Mouse (Mus musculus): ENCODE measurements around the gene Hlcs.
A peak's percentile ranks its signal among the peaks of the same experiment; 100 is the strongest.

Hlcs gene

DNA sequence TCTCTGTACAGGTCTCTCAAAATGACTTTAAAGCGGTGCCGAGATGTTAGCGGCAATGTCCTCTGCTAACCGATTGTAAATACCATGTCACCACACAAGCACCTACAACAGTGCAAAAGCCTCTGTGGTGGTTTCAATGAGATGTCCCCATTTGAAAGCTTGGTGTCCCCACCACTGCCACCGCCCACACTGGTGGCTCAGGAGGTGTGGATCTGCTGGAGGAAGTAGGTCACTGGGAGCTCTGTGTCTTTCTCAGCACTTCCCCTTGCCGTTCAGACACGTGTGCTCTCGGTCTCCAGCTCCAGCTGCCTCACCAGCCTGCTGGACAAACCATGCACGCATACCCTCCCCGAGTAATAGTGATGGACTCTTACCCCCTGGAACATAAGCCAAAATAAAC lies 72.2 kb downstream of the Hlcs start:
- DNase-seq, result no peak

DNA sequence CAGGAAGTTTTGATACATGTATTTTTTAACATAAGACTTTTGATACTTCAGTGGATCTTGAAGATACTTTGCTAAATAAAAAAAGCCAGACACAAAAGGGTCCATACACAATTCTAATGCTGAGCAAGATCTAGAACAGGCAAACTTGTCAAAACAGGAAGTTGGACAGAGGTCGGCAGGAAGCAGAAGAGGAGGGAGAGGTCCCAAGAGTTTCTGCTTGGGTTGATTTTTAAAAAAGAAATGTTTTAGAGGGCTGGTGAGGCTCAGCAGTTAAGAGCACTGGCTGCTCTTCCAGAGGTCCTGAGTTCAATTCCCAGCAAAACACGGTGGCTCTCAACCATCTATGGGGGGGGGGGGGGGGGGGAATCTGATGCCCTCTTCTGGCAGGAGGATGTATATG lies 73.2 kb downstream of the Hlcs start:
- no peak for DNase-seq

DNA sequence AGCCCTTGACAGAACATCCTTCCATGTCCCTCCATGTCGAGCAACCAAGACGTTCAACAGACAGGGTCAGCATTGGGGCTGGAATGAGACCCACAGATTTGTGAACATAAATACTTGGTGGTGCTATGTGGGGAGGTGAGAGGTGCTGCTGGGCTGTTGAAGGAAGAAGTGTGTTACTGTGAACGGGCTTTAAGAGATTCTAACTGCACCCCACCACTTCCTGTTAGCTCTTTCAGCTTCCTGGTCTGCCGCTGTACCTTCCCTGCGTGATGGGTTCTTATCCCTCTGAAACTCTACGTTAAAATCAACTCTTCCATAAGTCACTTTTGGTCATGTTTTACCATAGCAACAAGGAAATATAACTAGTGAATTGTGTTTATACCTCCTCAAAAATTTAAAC lies 73.8 kb downstream of the Hlcs start:
- DNase-seq, result no peak

DNA sequence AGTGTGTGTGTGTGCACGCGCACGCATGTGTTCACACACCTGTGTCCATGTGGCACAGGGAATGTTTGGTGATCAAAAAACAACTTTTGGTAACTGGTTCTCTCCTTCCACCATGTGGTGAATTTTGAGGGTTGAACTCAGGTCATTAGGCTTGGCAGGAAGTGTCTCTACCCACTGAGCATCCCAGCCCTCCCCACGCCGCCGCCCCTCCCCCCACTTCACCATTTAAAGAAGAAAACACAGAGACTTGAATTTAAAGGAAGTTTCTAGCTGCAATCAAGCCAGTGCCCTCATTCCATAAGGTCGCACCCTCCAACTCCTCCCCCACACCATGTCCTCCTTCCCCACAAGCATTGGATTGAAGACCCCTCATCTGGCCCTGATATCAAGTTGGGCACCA lies 74.2 kb downstream of the Hlcs start:
- DNase-seq, result no peak

DNA sequence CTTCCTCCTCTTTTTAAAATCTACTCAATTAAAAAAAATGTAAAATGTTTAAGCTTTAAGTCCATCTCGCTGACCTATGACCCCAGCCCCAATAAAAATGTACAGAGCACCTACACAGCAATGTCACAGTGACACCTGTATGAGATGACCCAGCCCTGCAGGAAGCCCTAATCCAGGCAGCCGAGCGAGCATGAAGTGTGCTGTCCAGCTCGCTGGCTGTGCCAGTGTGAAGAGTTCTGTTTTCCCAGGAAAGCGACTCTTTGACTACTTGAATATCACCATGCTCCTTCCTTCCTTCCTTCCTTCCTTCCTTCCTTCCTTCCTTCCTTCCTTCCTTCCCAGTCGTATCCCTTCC lies 76.3 kb downstream of the Hlcs start:
- no peak for DNase-seq

DNA sequence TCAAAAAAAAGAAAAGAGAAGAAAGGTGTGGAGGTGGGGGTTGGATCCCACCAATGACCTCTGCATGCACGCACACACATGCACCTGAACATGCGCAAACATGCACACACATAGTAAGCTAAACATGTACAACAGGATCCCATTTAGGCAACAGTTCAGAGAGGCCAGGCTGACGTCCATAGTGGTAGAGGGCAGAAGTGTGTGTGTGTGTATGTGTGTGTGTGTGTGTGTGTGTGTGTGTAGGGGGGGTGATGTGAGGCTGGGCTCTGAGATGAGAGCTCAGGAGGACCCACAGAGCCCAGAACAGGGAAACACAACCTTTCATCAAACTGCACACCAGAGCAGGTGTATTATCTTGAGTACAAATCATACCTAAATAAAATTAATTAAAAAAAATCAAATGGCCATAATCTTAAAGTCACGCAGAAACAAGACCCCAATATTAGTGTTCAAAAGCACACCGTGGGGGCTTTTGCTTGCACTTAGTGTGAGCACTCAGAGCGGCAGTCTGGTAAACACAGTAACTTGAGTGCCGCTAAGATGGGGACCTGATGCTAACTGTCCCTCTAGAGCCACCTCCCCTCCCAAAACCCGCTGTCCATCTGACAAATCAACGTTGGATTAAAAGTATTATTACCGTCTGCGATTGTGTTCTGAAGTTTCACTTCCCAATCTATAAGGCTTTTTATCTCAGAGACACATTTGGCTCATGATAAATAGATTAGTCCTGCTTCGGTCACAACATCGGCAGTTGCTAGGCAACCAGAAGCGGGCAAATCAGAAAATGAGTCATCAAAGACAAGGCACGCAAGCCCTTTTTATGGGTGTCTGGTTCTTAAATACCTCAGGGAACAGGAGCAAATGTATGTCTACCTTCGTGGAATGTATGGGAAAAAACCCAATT lies 76.9 kb downstream of the Hlcs start:
- no peak for DNase-seq

DNA sequence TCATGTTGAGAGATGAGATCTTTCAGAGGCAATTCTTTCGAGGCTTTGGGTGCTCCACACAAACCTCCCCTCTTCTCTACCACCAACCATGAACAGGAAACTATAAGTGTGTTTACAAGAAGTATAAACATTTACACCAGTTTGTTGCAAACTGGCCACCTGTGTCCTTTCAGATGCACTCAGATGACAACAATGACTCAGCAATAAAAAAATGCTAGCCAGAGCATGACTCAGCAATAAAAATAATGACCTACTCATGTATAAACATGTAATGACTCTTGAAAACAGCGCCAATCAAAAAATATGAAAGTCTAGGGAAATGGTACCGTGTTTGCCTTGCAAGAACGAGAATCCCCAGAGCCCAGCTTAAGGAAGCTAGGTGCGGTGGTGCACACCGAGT lies 77.7 kb downstream of the Hlcs start:
- DNase-seq, result no peak

DNA sequence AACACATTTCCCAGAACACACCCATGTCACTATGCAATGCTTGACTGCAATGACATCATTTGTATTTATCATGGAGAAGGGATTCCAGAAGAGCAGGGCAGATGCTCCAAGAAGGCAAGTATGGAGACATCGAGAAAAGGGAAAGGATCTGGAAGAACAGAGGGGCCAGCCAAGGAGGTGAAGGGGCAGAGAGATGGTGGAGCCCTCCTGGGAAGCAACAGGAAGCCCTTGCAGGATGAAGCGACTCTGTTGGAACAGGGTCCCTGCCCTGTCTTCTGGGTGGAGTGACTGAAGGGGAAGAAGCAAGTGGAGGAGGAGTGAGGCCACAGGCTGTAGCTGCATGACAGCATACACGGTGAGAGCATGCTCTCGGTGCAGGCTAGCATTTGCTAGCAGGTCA lies 79.2 kb downstream of the Hlcs start:
- DNase-seq, result no peak

DNA sequence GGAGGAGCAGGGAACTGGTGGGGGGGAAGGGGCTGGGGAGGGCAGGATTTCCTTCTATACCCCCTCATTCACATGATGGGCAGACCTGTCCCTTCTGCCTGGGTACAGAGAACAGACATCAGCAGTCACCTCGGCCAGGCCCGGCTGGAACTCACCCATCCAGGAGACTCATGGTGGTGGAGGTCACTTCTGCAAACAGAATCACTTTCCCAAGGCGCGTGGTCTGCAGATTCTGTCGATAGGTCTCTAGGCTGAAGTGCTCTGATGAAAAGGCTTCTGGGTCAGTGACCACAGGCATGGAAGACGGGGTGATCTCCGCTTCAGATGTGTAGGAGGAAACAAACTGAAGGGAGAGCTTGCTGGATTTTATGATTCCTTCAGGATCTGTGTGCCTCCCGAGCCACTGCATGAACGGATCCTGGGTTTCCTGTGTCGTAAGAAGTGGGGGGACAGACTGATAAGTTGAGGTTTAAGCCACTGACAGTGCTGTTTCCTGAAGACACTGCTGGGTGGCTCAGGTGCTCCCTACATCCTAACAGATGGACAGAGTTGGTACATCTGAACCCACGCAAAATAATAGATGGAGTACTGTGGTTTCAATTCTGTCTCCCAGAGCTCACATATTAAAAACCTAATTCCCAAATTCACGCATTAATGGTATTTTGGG lies 82.3 kb downstream of the Hlcs start:
- no peak for DNase-seq

DNA sequence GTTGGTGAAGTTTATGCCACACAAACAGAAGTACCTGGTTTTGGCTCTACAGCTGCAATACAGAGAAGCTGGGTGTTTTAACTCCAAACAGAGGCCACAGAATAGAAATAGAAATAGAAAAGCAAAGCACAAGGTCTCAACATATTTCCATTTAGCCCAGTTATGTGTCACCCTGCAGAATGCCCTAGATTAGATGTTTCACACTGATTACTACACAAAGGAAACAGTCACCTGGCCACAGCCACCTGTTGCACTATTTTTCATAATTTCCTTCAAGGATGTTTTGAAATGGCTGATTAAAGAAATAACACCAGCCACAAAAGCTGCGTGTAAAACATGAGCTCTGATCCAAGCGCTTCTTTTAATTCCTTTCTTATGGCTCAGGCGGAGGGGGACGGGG lies 82.9 kb downstream of the Hlcs start:
- DNase-seq, result no peak

DNA sequence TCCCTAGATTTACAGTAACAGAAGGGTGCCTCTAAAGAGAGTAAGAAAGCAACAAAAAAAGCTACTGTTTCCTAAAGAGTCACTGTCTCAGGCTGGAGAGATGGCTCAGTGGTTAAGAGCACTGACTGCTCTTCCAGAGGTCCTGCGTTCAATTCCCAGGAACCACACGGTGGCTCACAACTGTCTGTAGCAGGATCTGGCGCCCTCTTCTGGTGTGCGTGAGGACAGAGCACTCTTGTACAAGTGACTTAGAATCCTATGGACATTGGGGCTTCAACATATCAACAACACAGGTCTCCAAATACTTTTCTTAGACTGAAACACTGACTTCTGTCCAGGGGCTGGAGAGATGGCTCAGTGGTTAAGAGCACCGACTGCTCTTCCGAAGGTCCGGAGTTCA lies 83.5 kb downstream of the Hlcs start:
- DNase-seq, result no peak

DNA sequence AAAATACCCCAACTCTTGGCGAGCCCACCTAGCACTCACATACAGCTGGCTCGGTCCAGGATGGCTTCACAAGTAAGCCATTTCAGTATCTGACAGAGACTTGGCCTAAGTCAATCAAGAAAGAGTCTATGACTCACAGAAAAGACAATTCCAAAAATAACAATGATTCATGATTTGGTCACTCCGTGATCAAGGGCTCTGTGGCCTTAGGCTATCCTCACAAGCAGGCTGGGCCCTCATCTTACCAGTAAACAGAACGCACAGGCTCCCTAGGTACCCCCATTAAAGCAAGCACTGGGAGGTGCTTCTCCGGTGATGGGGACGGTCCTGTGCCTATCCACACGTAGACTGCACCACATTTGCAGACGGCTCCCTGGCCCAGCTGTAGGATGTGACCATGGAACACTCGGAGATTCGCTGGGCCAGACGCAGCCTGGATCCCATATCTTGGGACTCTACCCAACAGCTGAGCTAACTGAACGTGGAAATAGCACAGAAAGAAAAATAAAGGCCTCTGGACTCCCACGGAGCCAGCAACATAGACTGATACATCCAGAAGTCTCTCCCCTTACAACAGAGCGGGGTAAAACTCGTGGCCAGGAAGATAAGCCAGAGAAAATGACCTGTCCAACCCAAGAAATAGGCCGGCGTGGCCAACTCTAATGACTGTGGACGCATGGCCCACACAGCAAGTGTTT lies 84.4 kb downstream of the Hlcs start:
- no peak for DNase-seq

DNA sequence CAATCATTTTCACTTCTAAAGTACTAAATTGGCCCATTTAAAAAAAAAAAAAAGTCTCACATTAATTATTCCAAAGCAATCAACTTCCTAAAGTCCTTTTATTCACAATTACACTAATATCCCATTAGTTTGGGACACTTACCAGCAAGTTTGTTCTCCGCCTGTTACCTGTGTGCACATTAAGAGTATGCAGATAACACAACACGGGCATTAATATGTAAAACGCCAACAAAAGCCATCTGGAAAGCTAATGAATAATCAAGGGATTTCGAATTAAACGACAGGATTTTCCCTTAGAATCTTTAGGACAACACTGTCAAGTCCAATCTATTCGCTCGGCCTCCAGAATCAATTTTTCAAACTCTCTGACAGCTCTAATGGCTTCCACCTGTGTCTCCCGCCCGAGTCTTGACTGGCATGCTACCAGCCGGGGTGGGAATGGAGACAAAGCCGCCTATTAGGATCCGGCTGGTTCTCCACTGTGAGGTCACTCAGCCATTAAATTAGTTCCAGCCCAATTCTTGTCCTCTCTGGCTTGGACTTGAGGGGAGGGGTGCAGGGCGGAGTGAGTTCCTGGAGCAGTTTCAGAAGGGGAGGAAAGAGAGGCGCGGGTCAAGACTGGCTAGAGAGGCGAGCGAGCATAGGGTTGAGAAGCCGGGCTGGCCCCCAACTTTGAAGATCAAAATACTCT lies 85.9 kb downstream of the Hlcs start:
- DNase-seq, result peak; percentile 75

DNA sequence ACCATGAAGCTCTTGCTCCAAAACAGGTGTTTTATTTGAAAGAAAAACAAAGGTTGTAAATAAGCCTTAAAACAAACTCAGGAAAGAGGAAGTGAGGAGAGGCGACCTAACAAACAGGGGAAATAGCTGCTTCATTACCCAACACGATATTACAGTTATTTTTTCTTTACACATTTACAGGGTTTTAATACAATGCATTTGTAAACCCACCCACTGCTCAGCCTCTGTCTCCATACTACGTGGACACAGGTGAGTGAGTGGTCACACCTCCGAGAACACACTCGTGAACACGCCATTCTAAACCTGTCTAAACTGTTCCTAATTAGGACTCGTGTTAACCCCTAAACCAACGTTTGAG lies 90.0 kb downstream of the Hlcs start:
- DNase-seq, result no peak

DNA sequence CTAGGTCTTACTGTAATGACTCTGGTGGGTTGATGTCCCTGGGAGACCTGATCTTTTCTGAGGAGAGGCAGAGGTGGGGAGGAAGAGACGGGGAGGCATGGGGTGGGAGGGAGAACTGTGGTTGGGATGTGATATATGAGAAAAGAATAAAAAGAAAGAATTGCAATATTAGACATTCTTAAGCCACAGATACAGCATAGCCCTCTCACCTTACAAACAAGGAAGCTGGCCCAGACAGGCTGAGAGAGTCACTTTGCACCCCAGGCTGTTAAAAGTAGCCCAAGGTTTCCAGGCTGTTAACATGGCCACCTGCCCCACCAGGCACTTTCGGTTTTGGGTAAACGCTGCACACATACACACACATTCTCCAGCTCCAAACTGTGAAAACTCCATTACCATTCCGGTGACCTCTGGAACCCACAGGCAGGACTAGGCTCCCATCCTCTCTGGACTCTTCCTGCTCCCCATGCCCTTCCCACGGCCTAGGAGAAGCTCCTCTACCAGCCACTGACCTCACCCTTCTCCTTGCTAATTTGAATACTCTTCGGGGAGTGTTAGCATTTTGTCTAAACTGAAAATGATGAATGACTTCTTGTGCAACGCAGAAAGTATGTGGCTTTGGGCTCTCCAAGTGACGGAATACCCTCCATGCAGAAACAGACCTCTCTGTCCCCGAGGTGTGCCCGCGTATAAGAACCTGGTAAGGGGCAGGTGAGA lies 90.6 kb downstream of the Hlcs start:
- DNase-seq, result no peak

DNA sequence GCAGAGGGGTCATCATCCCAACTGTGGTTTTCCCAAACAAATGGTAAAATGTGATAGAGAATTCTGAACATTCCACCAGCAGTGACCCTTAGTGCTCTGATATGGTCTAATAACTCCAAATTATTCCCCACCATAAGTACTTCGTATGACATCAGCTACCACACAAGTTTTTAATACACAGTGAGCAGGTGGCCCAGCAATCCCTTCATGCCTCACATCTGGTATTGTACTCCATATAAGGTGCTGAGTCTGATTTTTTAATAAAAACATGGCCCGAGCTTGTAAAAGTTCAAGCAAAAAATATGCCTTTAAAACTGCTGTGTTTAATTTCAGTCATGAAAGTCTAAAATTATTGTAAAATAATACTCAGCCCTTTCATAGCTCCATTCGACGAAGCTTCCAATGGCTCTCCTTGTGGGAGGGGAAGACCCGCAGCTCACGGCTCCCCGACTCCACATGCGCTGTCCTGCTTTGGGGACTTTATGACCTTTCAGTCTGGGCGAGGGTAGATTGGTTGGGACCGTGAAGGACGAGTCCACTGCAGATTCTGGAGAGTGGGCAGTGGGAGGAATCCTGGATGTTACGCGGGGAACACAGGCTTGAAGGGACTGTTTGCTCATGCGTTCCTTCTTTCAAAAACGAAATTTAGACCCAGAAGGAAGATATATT lies 102.5 kb downstream of the Hlcs start:
- DNase-seq, result no peak

DNA sequence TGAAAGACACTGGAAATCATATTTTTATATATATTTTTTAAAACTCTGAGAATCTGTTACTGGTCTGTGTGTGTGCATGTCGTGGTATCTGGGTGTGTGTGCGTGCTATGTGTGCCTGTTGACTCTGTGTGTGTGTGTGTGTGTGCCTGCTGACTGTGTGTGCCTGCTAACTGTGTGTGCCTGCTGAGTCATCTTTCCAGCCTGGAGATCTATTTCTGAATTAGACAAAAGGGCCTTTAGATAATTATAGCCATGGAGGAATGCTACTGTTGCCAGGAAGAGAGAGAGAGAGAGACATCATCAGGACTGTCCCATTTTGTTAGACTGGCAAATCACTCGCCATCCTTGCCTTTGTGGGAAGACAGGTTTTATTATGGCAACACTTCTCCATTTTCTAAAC lies 103.7 kb downstream of the Hlcs start:
- no peak for DNase-seq

DNA sequence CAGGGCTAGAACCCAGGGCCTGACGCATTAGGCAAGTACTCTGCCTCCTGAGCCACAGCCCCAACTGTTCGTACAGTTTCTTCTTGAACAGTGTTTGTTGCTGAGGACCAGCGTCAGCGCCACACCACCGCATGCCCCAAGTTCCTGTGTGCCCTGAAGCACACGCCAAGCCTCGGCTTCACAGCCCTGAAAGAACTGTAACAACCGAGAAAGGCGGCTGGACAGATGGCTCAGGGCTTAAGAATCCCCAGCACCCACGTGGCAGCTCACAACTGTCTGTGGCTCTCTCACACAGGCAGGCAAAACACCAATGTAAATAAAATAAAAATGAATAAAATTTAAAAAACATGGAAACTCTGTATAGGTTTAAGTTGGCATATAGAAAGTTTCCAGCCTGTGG lies 104.5 kb downstream of the Hlcs start:
- DNase-seq, result no peak

DNA sequence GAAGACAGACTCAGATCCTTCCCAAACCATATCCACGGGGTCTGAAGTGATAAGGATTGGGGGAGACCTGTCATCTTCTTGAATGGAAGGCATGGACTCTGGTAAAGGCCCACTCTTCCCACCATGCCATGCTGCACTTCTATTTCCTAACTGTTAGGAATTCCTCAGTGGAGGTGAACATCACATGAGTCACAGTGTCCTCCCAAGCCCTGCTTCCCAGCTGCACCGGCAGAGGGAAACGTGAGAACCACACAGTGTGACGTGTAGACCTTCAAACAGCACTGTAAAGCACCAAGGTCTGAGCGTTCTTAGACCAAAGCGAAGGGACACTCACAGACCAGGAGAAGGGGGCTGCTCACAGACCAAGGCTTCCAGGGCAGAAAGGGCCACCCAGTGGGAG lies 105.2 kb downstream of the Hlcs start:
- DNase-seq, result no peak

DNA sequence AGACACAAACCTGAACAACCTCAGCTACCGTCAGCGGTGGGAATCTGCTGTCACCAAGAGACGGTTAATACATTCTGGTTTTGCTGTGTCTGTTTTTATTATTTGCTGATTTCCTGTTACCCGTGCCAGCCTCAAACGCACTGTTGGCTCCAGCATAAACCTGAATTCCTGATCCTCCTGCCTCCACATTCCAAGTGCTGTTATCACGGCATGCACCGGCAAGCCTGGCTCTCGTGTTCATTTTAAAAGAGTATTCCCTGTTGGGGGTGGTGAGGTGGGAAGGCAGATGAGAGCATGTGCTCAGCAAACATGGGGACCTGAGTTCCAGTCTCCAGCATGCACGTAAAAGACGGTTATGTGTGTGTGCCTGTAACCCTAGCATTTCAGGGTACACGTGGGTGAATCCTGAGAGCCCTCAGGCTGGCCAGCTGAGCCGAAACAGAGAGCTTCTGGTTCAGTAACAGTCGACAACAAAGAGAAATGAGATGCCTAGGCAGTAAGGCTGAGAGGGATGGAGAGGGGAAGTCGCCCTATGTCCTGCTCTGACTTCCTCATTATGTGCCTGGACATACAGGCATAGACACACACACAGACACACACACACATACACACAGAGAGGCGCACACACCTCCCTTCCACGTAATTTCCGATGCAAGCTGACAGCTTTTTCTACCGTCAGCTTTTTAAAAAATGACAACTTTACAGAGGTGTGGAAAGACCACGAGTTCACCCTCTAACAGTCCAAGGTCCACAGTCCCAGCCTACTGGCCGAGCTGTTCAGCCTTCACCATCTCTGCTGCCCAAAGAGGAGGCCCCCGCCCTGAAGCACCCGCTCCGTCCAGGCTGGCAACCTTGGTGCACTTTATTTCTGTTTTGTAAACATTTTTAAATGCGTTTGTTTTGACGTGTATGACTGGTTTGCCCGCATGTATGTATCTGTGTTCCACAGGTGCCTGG lies 107.6 kb downstream of the Hlcs start:
- no peak for DNase-seq

DNA sequence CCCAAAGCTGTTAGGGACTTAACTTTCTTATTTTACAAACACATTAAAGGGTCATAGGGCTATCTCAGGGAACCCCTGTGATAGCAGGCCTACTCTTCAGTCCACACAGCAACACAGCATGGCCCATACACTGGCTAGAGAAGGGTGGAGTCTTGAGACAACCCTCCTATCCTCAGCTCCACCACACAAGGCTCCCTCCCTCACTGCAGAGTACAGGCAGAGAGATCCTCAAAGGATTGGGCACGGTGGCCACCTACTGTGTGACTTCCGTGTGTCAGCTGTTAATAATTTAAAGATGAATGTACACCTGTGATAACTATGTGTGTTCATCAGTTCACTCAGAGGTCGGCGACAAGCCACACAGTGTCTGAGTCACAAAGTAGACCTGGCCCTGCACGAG lies 112.0 kb downstream of the Hlcs start:
- DNase-seq, result no peak
